Mouse (Mus musculus) CH12.LX (cell line): Measurements from ENCODE around the gene Card11. TPM values are rescaled to one million over a fixed set of nuclear protein-coding genes. Genes with fewer than 3 reads are reported as not detected.

Source experiments
- DNase-seq: peaks from one replicate; pipeline ENCODE4 v3.0.0-alpha.2; 2013; ENCODE audit errors: extremely low read depth
- H3K27ac ChIP-seq: 2 replicates; pipeline ENCODE4 v1.5.1; 2012; ENCODE audit warnings: low read depth, mild to moderate bottlenecking, control low read depth, moderate library complexity; ENCODE audit not compliant: insufficient read depth
- H3K27me3 ChIP-seq: replicated peaks from 2 replicates; pipeline ENCODE3; 2012; ENCODE audit warnings: inconsistent platforms
- H3K36me3 ChIP-seq, 2 experiments: replicated peaks in 1 of 2; 2 replicates each; pipeline versions ENCODE3 to v1.6.1; 2012; ENCODE audit warnings: inconsistent platforms in 1 of 2, low read length in 1 of 2, mild to moderate bottlenecking in 1 of 2, mixed read lengths in 1 of 2, moderate library complexity in 1 of 2; ENCODE audit not compliant: control insufficient read depth in 1 of 2, insufficient read depth in 1 of 2
- H3K4me1 ChIP-seq, 2 experiments: 2 replicates each; pipeline ENCODE4 v1.6.1; 2012; ENCODE audit warnings: inconsistent platforms in 1 of 2, moderate library complexity in 1 of 2; ENCODE audit not compliant: insufficient read depth in 2 of 2, control insufficient read depth in 1 of 2
- H3K4me2 ChIP-seq: 2 replicates; pipeline ENCODE4 v1.6.1; 2012; ENCODE audit warnings: low read depth, mild to moderate bottlenecking, control low read depth; ENCODE audit not compliant: poor library complexity, insufficient read depth, severe bottlenecking
- H3K4me3 ChIP-seq, 3 experiments: fragments of 150-350 bp in 1 of 3; sonication (generic) in 1 of 3; replicated peaks in 1 of 3; 2 replicates each; pipeline versions ENCODE3 to v1.5.1; 2011 to 2012; ENCODE audit warnings: low read depth in 2 of 3, low read length in 2 of 3, mild to moderate bottlenecking in 2 of 3, moderate library complexity in 2 of 3, control low read depth in 1 of 3, improper control_type of control experiment in 1 of 3, inconsistent platforms in 1 of 3, mixed read lengths in 1 of 3; ENCODE audit not compliant: poor library complexity in 1 of 3
- H3K79me2 ChIP-seq: replicated peaks from 2 replicates; pipeline ENCODE4 v1.6.1; 2012; ENCODE audit warnings: mild to moderate bottlenecking, moderate library complexity; ENCODE audit not compliant: control insufficient read depth, poor library complexity, insufficient read depth, severe bottlenecking; ENCODE audit errors: extremely low read depth
- H3K9ac ChIP-seq: 2 replicates; pipeline ENCODE4 v1.6.1; 2012; ENCODE audit warnings: low read depth, mild to moderate bottlenecking, control low read depth, moderate library complexity; ENCODE audit not compliant: insufficient read depth
- H3K9me3 ChIP-seq: replicated peaks from 2 replicates; pipeline ENCODE3; 2012; ENCODE audit warnings: low read length, inconsistent platforms, mixed read lengths
- BHLHE40 ChIP-seq: IDR thresholded peaks from 2 replicates; pipeline ENCODE4 v1.6.1; 2011; ENCODE audit warnings: mild to moderate bottlenecking, low read depth, low read length, improper control_type of control experiment
- CHD2 ChIP-seq: IDR thresholded peaks from 2 replicates; pipeline ENCODE4 v1.6.1; 2011; ENCODE audit warnings: low read length, improper control_type of control experiment
- CTCF ChIP-seq, 2 experiments: IDR thresholded peaks in 1 of 2; conservative IDR thresholded peaks in 1 of 2; 2 replicates each; pipeline ENCODE4 v1.5.1; 2011 to 2012; ENCODE audit warnings: low read depth in 2 of 2, low read length in 2 of 2, improper control_type of control experiment in 1 of 2, inconsistent platforms in 1 of 2, mild to moderate bottlenecking in 1 of 2, moderate library complexity in 1 of 2
- GABPA ChIP-seq: IDR thresholded peaks from 2 replicates; pipeline ENCODE4 v1.6.1; 2012; ENCODE audit warnings: low read depth, low read length, improper control_type of control experiment, inconsistent platforms; ENCODE audit not compliant: insufficient replicate concordance
- IRF4 ChIP-seq: IDR thresholded peaks from 2 replicates; pipeline ENCODE4 v1.6.1; 2014; ENCODE audit warnings: low read depth, mild to moderate bottlenecking, inconsistent platforms, low read length, improper control_type of control experiment
- JUN ChIP-seq: IDR thresholded peaks from 2 replicates; pipeline ENCODE4 v1.6.1; 2011; ENCODE audit warnings: low read depth, mild to moderate bottlenecking, low read length, improper control_type of control experiment, moderate library complexity; ENCODE audit not compliant: insufficient read depth
- JUND ChIP-seq: conservative IDR thresholded peaks from 2 replicates; pipeline ENCODE4 v1.6.1; 2011; ENCODE audit warnings: low read depth, low read length, improper control_type of control experiment
- MAFK ChIP-seq: IDR thresholded peaks from 2 replicates; pipeline ENCODE4 v1.6.1; 2011; ENCODE audit warnings: low read length, improper control_type of control experiment; ENCODE audit not compliant: insufficient replicate concordance
- MAZ ChIP-seq: IDR thresholded peaks from 2 replicates; pipeline ENCODE4 v1.6.1; 2012; ENCODE audit warnings: low read depth, mild to moderate bottlenecking, inconsistent platforms, low read length, improper control_type of control experiment, moderate library complexity
- MEF2A ChIP-seq: IDR thresholded peaks from 2 replicates; pipeline ENCODE4 v1.6.1; 2014; ENCODE audit warnings: low read depth, mild to moderate bottlenecking, inconsistent platforms, low read length, improper control_type of control experiment, borderline replicate concordance
- MYC ChIP-seq: IDR thresholded peaks from 2 replicates; pipeline ENCODE4 v1.6.1; 2011; ENCODE audit warnings: low read depth, mild to moderate bottlenecking, improper control_type of control experiment, low read length
- RCOR1 ChIP-seq: conservative IDR thresholded peaks from 2 replicates; pipeline ENCODE4 v1.6.1; 2012; ENCODE audit warnings: low read depth, mild to moderate bottlenecking, inconsistent platforms, low read length, improper control_type of control experiment
- SMC3 ChIP-seq: IDR thresholded peaks from 2 replicates; pipeline ENCODE4 v1.6.1; 2011; ENCODE audit warnings: low read depth, low read length, improper control_type of control experiment
- ZC3H11A ChIP-seq: IDR thresholded peaks from 2 replicates; pipeline ENCODE4 v1.6.1; 2012; ENCODE audit warnings: low read depth, mild to moderate bottlenecking, inconsistent platforms, low read length, improper control_type of control experiment
- ZMIZ1 ChIP-seq: IDR thresholded peaks from 2 replicates; pipeline ENCODE4 v1.6.1; 2012; ENCODE audit warnings: low read depth, mild to moderate bottlenecking, inconsistent platforms, low read length, improper control_type of control experiment
- ZNF384 ChIP-seq: IDR thresholded peaks from 2 replicates; pipeline ENCODE4 v1.6.1; 2012; ENCODE audit warnings: low read depth, low read length, improper control_type of control experiment, inconsistent platforms
- dilution Hi-C: fragments of 300-500 bp; cut with MboI; formaldehyde crosslinking; loops from 2 replicates; pipeline ENCODE4 v1.14.3; 2020; ENCODE audit warnings: low sequenced_read_pairs; ENCODE audit not compliant: extremely low pct_unique_long_range_greater_than_20kb, extremely low pct_ligation_motif_present
- in situ Hi-C: fragments of 300-500 bp; cut with MboI; formaldehyde crosslinking; loops from 3 replicates; pipeline ENCODE4 v1.14.3; 2019; ENCODE audit warnings: low sequenced_read_pairs, low pct_ligation_motif_present, low pct_unique_long_range_greater_than_20kb, mixed read lengths
- polyA plus RNA-seq: library from polyadenylated mRNA; unstranded; fragments of >175 nt; gene quantifications from 2 replicates; pipeline ENCODE4 v1.2.1, GENCODE M21; 2012; ENCODE audit warnings: low read depth; ENCODE audit not compliant: insufficient read length
- total RNA-seq, 2 experiments: library from RNA; depleted of rRNA; stranded (reverse); fragments of 300-350 nt in 1 of 2; fragments of >200 nt in 1 of 2; gene quantifications; 2 replicates each; pipeline ENCODE4 v1.2.3; 2012 to 2014

Gene Card11
- total and polyA plus RNA-seq, 3 experiments, result 16.1 to 84.6 (median 31.9) TPM

DNA sequence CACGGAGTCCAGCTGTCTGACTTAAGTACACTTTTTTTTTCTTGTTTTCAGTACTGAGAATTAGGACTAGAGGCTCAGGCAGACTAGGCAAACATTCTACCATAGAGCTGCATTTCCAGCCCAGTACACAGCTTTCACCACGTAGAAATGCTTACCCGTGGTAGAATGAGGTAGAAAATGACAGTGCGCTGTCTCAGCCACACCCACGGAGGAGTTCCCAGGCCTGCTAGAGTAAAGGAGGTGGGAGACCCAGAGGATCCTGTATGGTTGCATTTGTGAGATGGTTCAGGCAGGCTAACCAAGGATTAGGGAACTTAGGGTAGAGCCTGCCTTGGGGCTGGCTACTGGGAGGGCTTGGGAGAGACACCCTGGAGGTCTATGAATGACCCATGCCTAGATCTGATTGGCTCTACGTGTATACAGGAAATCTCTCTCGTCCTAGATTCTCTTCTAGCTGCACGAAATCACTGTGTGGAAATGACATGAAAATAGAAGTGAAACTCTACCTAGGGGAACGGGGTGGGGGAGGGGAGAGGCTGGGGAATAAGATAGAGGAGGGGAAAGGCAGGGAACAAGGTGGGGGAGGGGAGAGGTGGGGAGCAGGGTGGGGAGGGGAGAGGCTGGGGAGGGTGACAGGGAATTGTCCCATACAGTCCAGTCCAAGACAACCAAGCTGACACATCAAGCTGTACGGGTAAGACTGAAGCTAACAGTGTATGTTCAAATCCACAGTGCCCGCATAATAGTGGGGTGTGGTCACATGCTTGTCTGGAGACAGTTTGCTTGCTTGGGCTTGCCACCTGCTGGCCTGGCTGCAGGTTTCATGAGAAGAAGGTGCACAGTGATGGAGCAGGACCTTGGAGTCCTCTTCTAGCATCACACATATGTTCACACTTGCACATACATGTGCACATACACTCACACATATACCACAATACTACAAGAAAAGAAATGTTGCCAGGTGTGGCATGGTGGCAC, 8.0 kb downstream of the Card11 start (continued):
- TF ChIP-seq ZC3H11A, result no peak

DNA sequence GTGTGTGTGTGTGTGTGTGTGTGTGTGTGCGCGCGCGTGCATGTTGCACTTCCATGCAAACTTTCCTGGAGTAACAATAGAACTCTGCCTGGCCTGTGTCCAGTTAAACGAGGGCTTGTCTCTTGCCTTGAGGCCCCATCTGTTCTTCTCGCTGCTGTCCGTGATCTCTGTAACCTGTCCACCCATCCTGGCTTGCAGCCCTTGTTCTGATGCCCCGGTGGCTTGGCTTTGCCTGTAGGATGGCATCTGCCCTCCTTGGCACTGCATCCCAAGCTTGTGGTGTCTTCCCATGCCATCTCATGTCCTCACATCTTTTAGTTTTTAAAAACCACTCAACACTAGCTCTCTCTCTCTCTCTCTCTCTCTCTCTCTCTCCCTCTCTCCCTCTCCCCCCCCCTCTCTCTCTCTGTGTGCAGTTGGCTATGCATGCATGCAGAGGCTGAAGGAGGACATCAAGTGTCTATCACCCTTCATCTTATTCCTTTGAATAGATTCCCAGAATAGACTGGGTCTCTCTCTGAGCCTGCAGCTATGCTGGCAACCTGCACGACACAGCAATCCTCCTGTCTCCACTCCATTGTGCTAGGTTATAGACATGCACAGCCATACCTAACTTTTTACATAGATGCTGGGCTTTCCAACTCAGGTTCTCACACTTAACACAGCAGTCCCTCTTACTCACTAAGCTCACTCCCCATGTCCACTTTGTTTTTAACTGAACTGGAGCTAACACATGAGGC, 14.9 kb downstream of the Card11 start:
- Histone ChIP-seq H3K4me2 (no peak overlapping the region), H3K27ac (no peak overlapping the region), H3K79me2 (peaks cover 91% of the 10 kb centered on the region), H3K4me3 (no peak overlapping the region), H3K36me3 (peaks cover 66 to 92% of the 10 kb centered on the region in 2 experiments), H3K27me3 (no peaks in the 10 kb centered on the region), H3K9me3 (peaks cover 6% of the 10 kb centered on the region), H3K9ac (no peak overlapping the region), H3K4me1 (peaks cover 12 to 36% of the 10 kb centered on the region in 2 experiments)
- DNase-seq, result no peak
- TF ChIP-seq SMC3 (no peak), IRF4 (no peak), BHLHE40 (no peak), MAFK (no peak), RCOR1 (no peak), GABPA (no peak), JUND (no peak), MAZ (no peak), JUN (no peak)
- in situ Hi-C loops (no loop called here), dilution Hi-C loops (no loop called here)

DNA sequence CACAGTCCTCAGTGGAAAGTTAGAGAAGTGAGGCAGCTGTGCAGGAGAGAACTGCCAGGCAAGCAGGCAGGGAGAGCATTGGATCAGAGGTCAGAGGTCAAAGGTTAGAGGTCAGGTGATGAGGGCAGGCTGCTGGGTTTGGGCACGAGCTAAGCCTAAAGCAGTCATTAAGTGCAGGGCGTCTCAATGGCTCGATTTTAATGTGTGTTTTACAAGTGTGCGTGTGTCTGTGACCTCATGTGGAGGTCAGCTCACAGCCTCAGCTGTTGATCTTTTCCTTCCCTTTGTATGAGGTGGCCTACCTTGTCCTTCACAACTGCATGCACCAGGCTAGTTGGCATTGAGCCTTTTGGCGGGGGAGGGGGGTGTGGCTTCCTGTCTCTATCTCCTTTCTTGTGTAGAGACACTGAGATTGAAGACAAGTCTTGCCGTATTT, 19.0 kb downstream of the Card11 start:
- DNase-seq, result no peak
- H3K27ac ChIP-seq, result no peak overlapping the region
- peaks cover 6 to 34% of the 10 kb centered on the region in 2 experiments for H3K4me1 ChIP-seq
- no peak overlapping the region for H3K4me2 ChIP-seq
- no peak overlapping the region for H3K9ac ChIP-seq
- H3K27me3 ChIP-seq, result no peaks in the 10 kb centered on the region
- H3K36me3 ChIP-seq, result peaks cover 62 to 89% of the 10 kb centered on the region in 2 experiments
- TF ChIP-seq MEF2A (no peak), JUND (no peak), MAFK (no peak), ZMIZ1 (no peak), CHD2 (no peak), MYC (no peak), ZNF384 (no peak), GABPA (no peak), CTCF (conservative IDR thresholded peaks at IDR 0.05 in 1 of 2, IDR thresholded peaks at IDR 0.05 in 1 of 2; ENCODE audit: low read depth in 2 of 2, low read length in 2 of 2) (no peak)
- TF ChIP-seq, all 38 proteins: peak for 0
- dilution Hi-C loops, result no loop called here
- in situ Hi-C loops, result no loop called here
- peaks cover 96% of the 10 kb centered on the region for H3K79me2 ChIP-seq
- no peak overlapping the region for H3K4me3 ChIP-seq
- peaks cover 24% of the 10 kb centered on the region for H3K9me3 ChIP-seq
